Mouse (Mus musculus) small intestine, adult 2 months (tissue): Measurements from ENCODE around the gene Clec1a.

Source experiments
- CTCF ChIP-seq: fragments of 200-500 bp; IDR thresholded peaks from 2 replicates; pipeline ENCODE4 v1.5.1; 2012; ENCODE audit warnings: low read depth, mild to moderate bottlenecking, control low read depth, inconsistent platforms, low read length, moderate library complexity, mixed read lengths; ENCODE audit not compliant: insufficient replicate concordance, insufficient read length; ENCODE audit errors: extremely low read depth
- POLR2A ChIP-seq: fragments of 200-500 bp; IDR thresholded peaks from 2 replicates; pipeline ENCODE4 v1.6.1; 2012; ENCODE audit warnings: low read depth, mild to moderate bottlenecking, control low read depth, inconsistent platforms, low read length, moderate library complexity

- TF ChIP-seq POLR2A (no peak), CTCF (no peak)
These were observed 2.1 kb downstream of the Clec1a start for GRCm38 (mm10) chr6:129449743-129450142.
